18 mouse cellular contexts compared by ENCODE assay signal in genomic region chr8:126612739-126613138, GRCm38 (mm10).
"Had no signal": no experiment of that assay in that cellular context is flagged by ENCODE, and none has a peak within 500 bp of the region (broad histone marks: within the 10 kb centered on the region; RNA-seq: fewer than 3 reads in every experiment).

No protein-coding gene starts in this region.

- H3K9me3 ChIP-seq: intestine, embryonic 15.5 days; limb, embryonic 13.5 days; liver, embryonic 12.5 days; liver, embryonic 15.5 days; lung, embryonic 15.5 days had no signal

- DNase-seq: kidney, adult 11 months; kidney, adult 8-10 months; kidney, postnatal 14 days; kidney, postnatal 4 days; left cerebral cortex, postnatal 4 days; liver; lung, adult 18-20 months; lung, postnatal 10 days; midbrain, embryonic 14.5 days; right cerebral cortex, postnatal 14 days; thymus, adult 18-20 months had no signal

- H3K36me3 ChIP-seq: intestine, embryonic 15.5 days; limb, embryonic 13.5 days; liver, embryonic 12.5 days; liver, embryonic 15.5 days; lung, embryonic 15.5 days had no signal

- ATAC-seq: intestine, embryonic 15.5 days; liver, embryonic 12.5 days had no signal

- H3K4me3 ChIP-seq: intestine, embryonic 15.5 days; limb, embryonic 13.5 days; liver, embryonic 12.5 days; liver, embryonic 15.5 days; lung, embryonic 15.5 days; megakaryocyte, embryonic 14.5 days had no signal

- H3K27ac ChIP-seq: limb, embryonic 13.5 days; lung, embryonic 15.5 days had no signal

- H3K27me3 ChIP-seq: intestine, embryonic 15.5 days; limb, embryonic 13.5 days; liver, embryonic 12.5 days; liver, embryonic 15.5 days; lung, embryonic 15.5 days; megakaryocyte, embryonic 14.5 days had no signal

- H3K4me2 ChIP-seq: intestine, embryonic 15.5 days; limb, embryonic 13.5 days; liver, embryonic 12.5 days; liver, embryonic 15.5 days; lung, embryonic 15.5 days; midbrain, embryonic 11.5 days had no signal

- H3K9ac ChIP-seq: intestine, embryonic 15.5 days; limb, embryonic 13.5 days; liver, embryonic 12.5 days; liver, embryonic 15.5 days; lung, embryonic 15.5 days had no signal
